Mouse (Mus musculus): Measurements from ENCODE around the gene Ptprm. TPM values are rescaled to one million over a fixed set of nuclear protein-coding genes. Genes with fewer than 3 reads are reported as not detected.

Ptprm gene
- polyA plus RNA-seq, 1 experiment from 2014 or later, result 19.5 TPM

GRCm38 (mm10) chr17:67055681-67056080 is 298.6 kb downstream of the Ptprm start:
- no peak for ATAC-seq (ENCODE audit: insufficient number of reproducible peaks, insufficient read depth, low FRiP score, low read depth)
- no peak overlapping the region for H3K4me3 ChIP-seq (ENCODE audit: control insufficient read depth in 1 of 2, insufficient read depth in 1 of 2, low read depth in 1 of 2, low read length in 2 of 2)
- no peaks in the 10 kb centered on the region for H3K36me3 ChIP-seq (ENCODE audit: control insufficient read depth, insufficient read depth, low read length)
- H3K4me2 ChIP-seq (ENCODE audit: low read length), result no peak overlapping the region
- H3K27me3 ChIP-seq (ENCODE audit: control insufficient read depth, insufficient read depth, low read length), result no peaks in the 10 kb centered on the region
- no peak overlapping the region for H3K27ac ChIP-seq (replicated peaks in 1 of 2; ENCODE audit: control insufficient read depth in 1 of 2, insufficient read depth in 1 of 2, low read depth in 2 of 2, low read length in 2 of 2)
- no peaks in the 10 kb centered on the region for H3K9me3 ChIP-seq (ENCODE audit: control insufficient read depth, low read length)
- WGBS, result 80% methylated on average over 6 of the region's 6 CpGs
- no peak overlapping the region for H3K9ac ChIP-seq (ENCODE audit: low read length)
- H3K4me1 ChIP-seq (ENCODE audit: control insufficient read depth in 2 of 2, insufficient read depth in 2 of 2, low read length in 2 of 2), result peaks cover 0 to 2% of the 10 kb centered on the region in 2 experiments; a peak in 1 of 4 replicates

GRCm38 (mm10) chr17:67054202-67054601 is 300.1 kb downstream of the Ptprm start:
- no peak for ATAC-seq (ENCODE audit: insufficient number of reproducible peaks, insufficient read depth, low FRiP score, low read depth)
- H3K27ac ChIP-seq (replicated peaks in 1 of 2; ENCODE audit: control insufficient read depth in 1 of 2, insufficient read depth in 1 of 2, low read depth in 2 of 2, low read length in 2 of 2), result no peak overlapping the region
- no peak overlapping the region for H3K4me2 ChIP-seq (ENCODE audit: low read length)
- no peak overlapping the region for H3K9ac ChIP-seq (ENCODE audit: low read length)
- 95% methylated on average over 10 of the region's 10 CpGs for WGBS
- H3K36me3 ChIP-seq (ENCODE audit: control insufficient read depth, insufficient read depth, low read length), result no peaks in the 10 kb centered on the region
- H3K9me3 ChIP-seq (ENCODE audit: control insufficient read depth, low read length), result no peaks in the 10 kb centered on the region
- no peaks in the 10 kb centered on the region for H3K27me3 ChIP-seq (ENCODE audit: control insufficient read depth, insufficient read depth, low read length)
- peaks cover 0 to 2% of the 10 kb centered on the region in 2 experiments; a peak in 1 of 4 replicates for H3K4me1 ChIP-seq (ENCODE audit: control insufficient read depth in 2 of 2, insufficient read depth in 2 of 2, low read length in 2 of 2)
- H3K4me3 ChIP-seq (ENCODE audit: control insufficient read depth in 1 of 2, insufficient read depth in 1 of 2, low read depth in 1 of 2, low read length in 2 of 2), result no peak overlapping the region

- Histone ChIP-seq H3K9me3 (ENCODE audit: control insufficient read depth, low read length) (no peaks in the 10 kb centered on the region), H3K27me3 (ENCODE audit: control insufficient read depth, insufficient read depth, low read length) (no peaks in the 10 kb centered on the region), H3K4me3 (ENCODE audit: control insufficient read depth in 1 of 2, insufficient read depth in 1 of 2, low read depth in 1 of 2, low read length in 2 of 2) (no peak overlapping the region), H3K4me1 (ENCODE audit: control insufficient read depth in 2 of 2, insufficient read depth in 2 of 2, low read length in 2 of 2) (peaks cover 0 to 2% of the 10 kb centered on the region in 2 experiments; a peak in 1 of 4 replicates), H3K9ac (ENCODE audit: low read length) (no peak overlapping the region), H3K27ac (replicated peaks in 1 of 2; ENCODE audit: control insufficient read depth in 1 of 2, insufficient read depth in 1 of 2, low read depth in 2 of 2, low read length in 2 of 2) (no peak overlapping the region), H3K36me3 (ENCODE audit: control insufficient read depth, insufficient read depth, low read length) (no peaks in the 10 kb centered on the region), H3K4me2 (ENCODE audit: low read length) (no peak overlapping the region)
- WGBS, result 63% methylated on average over 11 of the region's 11 CpGs
- ATAC-seq (ENCODE audit: insufficient number of reproducible peaks, insufficient read depth, low FRiP score, low read depth), result no peak
Observed at GRCm38 (mm10) chr17:67052624-67053314, 301.5 kb downstream of the Ptprm start.

- Histone ChIP-seq H3K4me2 (ENCODE audit: low read length) (no peak overlapping the region), H3K36me3 (ENCODE audit: control insufficient read depth, insufficient read depth, low read length) (no peaks in the 10 kb centered on the region), H3K4me1 (ENCODE audit: control insufficient read depth in 2 of 2, insufficient read depth in 2 of 2, low read length in 2 of 2) (no peaks in the 10 kb centered on the region), H3K27me3 (ENCODE audit: control insufficient read depth, insufficient read depth, low read length) (no peaks in the 10 kb centered on the region), H3K27ac (replicated peaks in 1 of 2; ENCODE audit: control insufficient read depth in 1 of 2, insufficient read depth in 1 of 2, low read depth in 2 of 2, low read length in 2 of 2) (no peak overlapping the region), H3K4me3 (ENCODE audit: control insufficient read depth in 1 of 2, insufficient read depth in 1 of 2, low read depth in 1 of 2, low read length in 2 of 2) (no peak overlapping the region), H3K9me3 (ENCODE audit: control insufficient read depth, low read length) (no peaks in the 10 kb centered on the region), H3K9ac (ENCODE audit: low read length) (no peak overlapping the region)
- 71% methylated on average over 4 of the region's 4 CpGs for WGBS
- ATAC-seq (ENCODE audit: insufficient number of reproducible peaks, insufficient read depth, low FRiP score, low read depth), result no peak
Observed at GRCm38 (mm10) chr17:67047697-67048096, 306.6 kb downstream of the Ptprm start.

- Histone ChIP-seq H3K9me3 (ENCODE audit: control insufficient read depth, low read length) (no peaks in the 10 kb centered on the region), H3K4me3 (ENCODE audit: control insufficient read depth in 1 of 2, insufficient read depth in 1 of 2, low read depth in 1 of 2, low read length in 2 of 2) (no peak overlapping the region)
- no peak for ATAC-seq (ENCODE audit: insufficient number of reproducible peaks, insufficient read depth, low FRiP score, low read depth)
Observed at GRCm38 (mm10) chr17:67038558-67038957, 315.7 kb downstream of the Ptprm start.

GRCm38 (mm10) chr17:67033547-67033946 is 320.7 kb downstream of the Ptprm start:
- Histone ChIP-seq H3K4me3 (ENCODE audit: control insufficient read depth in 1 of 2, insufficient read depth in 1 of 2, low read depth in 1 of 2, low read length in 2 of 2) (no peak overlapping the region), H3K9me3 (ENCODE audit: control insufficient read depth, low read length) (no peaks in the 10 kb centered on the region), H3K4me2 (ENCODE audit: low read length) (no peak overlapping the region), H3K4me1 (ENCODE audit: control insufficient read depth in 2 of 2, insufficient read depth in 2 of 2, low read length in 2 of 2) (no peaks in the 10 kb centered on the region), H3K9ac (ENCODE audit: low read length) (no peak overlapping the region), H3K27me3 (ENCODE audit: control insufficient read depth, insufficient read depth, low read length) (no peaks in the 10 kb centered on the region), H3K36me3 (ENCODE audit: control insufficient read depth, insufficient read depth, low read length) (0 out of 2 replicates have a peak, but pooled peaks cover 2% of the 10 kb centered on the region), H3K27ac (replicated peaks in 1 of 2; ENCODE audit: control insufficient read depth in 1 of 2, insufficient read depth in 1 of 2, low read depth in 2 of 2, low read length in 2 of 2) (no peak overlapping the region)
- no peak for ATAC-seq (ENCODE audit: insufficient number of reproducible peaks, insufficient read depth, low FRiP score, low read depth)
- WGBS, result 93% methylated on average over 3 of the region's 3 CpGs

More at GRCm38 (mm10) chr17:67038558-67038957, 315.7 kb downstream of the Ptprm start:
- Histone ChIP-seq H3K27ac (replicated peaks in 1 of 2; ENCODE audit: control insufficient read depth in 1 of 2, insufficient read depth in 1 of 2, low read depth in 2 of 2, low read length in 2 of 2) (no peak overlapping the region), H3K27me3 (ENCODE audit: control insufficient read depth, insufficient read depth, low read length) (no peaks in the 10 kb centered on the region), H3K4me1 (ENCODE audit: control insufficient read depth in 2 of 2, insufficient read depth in 2 of 2, low read length in 2 of 2) (no peaks in the 10 kb centered on the region), H3K36me3 (ENCODE audit: control insufficient read depth, insufficient read depth, low read length) (0 out of 2 replicates have a peak, but pooled peaks cover 2% of the 10 kb centered on the region), H3K9ac (ENCODE audit: low read length) (no peak overlapping the region), H3K4me2 (ENCODE audit: low read length) (no peak overlapping the region)
- 66% methylated on average over 6 of the region's 6 CpGs for WGBS

- Histone ChIP-seq H3K36me3 (ENCODE audit: control insufficient read depth, insufficient read depth, low read length) (no peaks in the 10 kb centered on the region), H3K4me3 (ENCODE audit: control insufficient read depth in 1 of 2, insufficient read depth in 1 of 2, low read depth in 1 of 2, low read length in 2 of 2) (no peak overlapping the region), H3K27me3 (ENCODE audit: control insufficient read depth, insufficient read depth, low read length) (no peaks in the 10 kb centered on the region), H3K4me1 (ENCODE audit: control insufficient read depth in 2 of 2, insufficient read depth in 2 of 2, low read length in 2 of 2) (no peaks in the 10 kb centered on the region), H3K4me2 (ENCODE audit: low read length) (no peak overlapping the region), H3K9me3 (ENCODE audit: control insufficient read depth, low read length) (no peaks in the 10 kb centered on the region), H3K27ac (replicated peaks in 1 of 2; ENCODE audit: control insufficient read depth in 1 of 2, insufficient read depth in 1 of 2, low read depth in 2 of 2, low read length in 2 of 2) (no peak overlapping the region), H3K9ac (ENCODE audit: low read length) (no peak overlapping the region)
- 81% methylated on average over 6 of the region's 6 CpGs for WGBS
- ATAC-seq (ENCODE audit: insufficient number of reproducible peaks, insufficient read depth, low FRiP score, low read depth), result no peak
Observed at GRCm38 (mm10) chr17:67032021-67032420, 322.2 kb downstream of the Ptprm start.

GRCm38 (mm10) chr17:67031341-67031740 is 322.9 kb downstream of the Ptprm start:
- Histone ChIP-seq H3K4me3 (ENCODE audit: control insufficient read depth in 1 of 2, insufficient read depth in 1 of 2, low read depth in 1 of 2, low read length in 2 of 2) (no peak overlapping the region), H3K4me1 (ENCODE audit: control insufficient read depth in 2 of 2, insufficient read depth in 2 of 2, low read length in 2 of 2) (no peaks in the 10 kb centered on the region), H3K27ac (replicated peaks in 1 of 2; ENCODE audit: control insufficient read depth in 1 of 2, insufficient read depth in 1 of 2, low read depth in 2 of 2, low read length in 2 of 2) (no peak overlapping the region), H3K4me2 (ENCODE audit: low read length) (no peak overlapping the region), H3K36me3 (ENCODE audit: control insufficient read depth, insufficient read depth, low read length) (no peaks in the 10 kb centered on the region), H3K9me3 (ENCODE audit: control insufficient read depth, low read length) (no peaks in the 10 kb centered on the region), H3K27me3 (ENCODE audit: control insufficient read depth, insufficient read depth, low read length) (no peaks in the 10 kb centered on the region), H3K9ac (ENCODE audit: low read length) (no peak overlapping the region)
- no peak for ATAC-seq (ENCODE audit: insufficient number of reproducible peaks, insufficient read depth, low FRiP score, low read depth)
- 61% methylated on average over 4 of the region's 4 CpGs for WGBS
